Mouse (Mus musculus) frontal cortex, postnatal 10 days (tissue): ENCODE results near the gene Clec12b.

Experiments used
- DNase-seq, 2 experiments: peaks; one replicate each; pipeline ENCODE4 v3.0.0; 2022; ENCODE audit warnings: low spot score in 2 of 2, mixed read lengths in 1 of 2

The Clec12b gene

DNA sequence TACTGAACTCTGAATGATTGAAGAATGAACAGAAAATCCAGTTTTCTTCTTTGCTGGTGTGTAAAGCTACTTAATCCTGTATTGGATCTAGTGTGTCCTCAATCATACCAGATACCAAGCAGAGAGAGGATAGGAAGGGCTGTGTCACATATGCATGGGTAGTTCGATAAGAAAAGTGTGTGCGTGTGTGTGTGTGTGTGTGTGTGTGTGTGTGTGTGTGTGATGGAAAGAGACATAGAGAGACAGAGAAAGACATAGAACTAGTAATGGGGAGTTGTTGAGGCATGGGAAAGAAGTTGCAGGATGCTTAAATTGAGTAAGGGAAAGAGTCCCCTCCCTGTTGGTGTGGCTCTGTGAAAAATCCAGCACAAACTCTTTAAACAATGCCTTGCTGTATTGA, at the start of gene Clec12b:
Gene Clec12b, minus strand, starts transcription at position 101 of the 400 bp plus-strand sequence.
- no peak for DNase-seq

DNA sequence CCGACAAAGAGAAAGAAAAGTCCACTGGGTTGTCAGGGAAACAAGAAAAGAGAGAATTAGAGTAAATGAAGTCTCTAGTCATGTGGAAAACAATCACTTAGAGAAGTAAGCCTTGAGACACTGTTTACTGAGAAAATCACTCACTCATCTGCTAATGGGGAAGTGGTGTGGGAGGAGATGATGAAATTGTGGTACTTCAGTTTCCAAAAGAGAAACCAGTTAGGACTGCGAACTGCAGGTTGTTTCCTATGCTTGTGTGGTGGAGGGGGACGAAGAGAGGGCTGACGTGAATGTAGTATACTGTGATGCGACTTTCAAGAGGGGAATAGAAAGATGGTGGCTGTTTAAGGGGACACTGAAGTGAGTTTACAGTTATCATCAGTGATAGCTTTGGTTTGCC, 48.6 kb upstream of the Clec12b start:
- no peak for DNase-seq

DNA sequence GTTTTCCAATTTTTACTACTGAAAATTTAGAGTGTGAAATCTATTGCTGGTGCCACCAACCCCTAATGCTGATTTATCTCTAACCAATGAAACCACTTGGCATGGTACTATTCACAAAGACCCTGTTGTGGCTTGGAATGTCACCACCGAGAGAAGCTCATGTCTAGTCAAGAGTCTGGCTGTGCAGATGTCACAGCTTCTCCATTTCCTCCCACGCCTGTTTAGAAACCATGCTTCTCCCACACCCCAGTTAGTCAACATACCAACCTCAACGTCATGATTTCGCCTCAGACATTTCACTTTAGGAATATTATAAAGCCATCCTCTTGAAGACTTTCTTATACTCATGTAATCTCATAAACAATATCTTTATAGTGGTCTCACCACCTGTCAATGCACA, 41.6 kb upstream of the Clec12b start:
- no peak for DNase-seq

DNA sequence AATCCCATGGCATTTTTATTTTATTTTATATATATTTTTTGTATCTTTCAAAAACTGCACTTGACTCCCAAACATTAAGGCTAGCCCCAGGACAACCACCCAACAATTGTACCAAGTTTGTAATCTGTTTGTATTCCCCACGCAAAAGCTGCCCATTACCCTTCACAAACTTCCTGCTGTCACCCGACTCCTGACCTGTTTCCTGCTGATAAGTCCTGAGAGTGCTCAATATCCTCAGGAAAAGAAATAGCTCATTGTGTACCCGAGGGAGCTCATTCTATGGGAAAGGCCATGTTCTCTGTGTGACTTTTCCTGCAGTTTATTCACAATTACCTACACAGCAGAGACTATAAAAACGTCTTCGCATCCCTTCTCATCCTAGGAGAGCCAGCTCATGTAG, 40.1 kb upstream of the Clec12b start:
- DNase-seq, result no peak

DNA sequence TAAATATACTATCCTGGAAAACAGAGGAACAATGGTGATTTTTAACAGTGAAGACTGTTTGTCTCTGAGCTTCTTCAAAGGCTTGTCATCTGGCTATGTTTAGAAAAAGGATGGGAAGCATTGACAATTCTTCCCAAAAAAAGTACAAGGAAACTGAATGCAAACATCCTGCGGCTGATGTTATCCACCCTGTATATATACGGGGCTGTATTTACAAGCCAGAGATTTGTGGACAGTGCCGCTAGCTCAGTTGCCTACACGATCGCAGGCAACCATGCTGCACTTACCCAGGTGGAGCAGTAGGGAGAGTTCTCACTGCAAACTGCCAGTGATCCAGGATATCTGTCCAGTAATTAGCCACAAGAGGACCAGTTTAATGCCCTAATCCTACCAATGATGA, 39.5 kb upstream of the Clec12b start:
- no peak for DNase-seq

DNA sequence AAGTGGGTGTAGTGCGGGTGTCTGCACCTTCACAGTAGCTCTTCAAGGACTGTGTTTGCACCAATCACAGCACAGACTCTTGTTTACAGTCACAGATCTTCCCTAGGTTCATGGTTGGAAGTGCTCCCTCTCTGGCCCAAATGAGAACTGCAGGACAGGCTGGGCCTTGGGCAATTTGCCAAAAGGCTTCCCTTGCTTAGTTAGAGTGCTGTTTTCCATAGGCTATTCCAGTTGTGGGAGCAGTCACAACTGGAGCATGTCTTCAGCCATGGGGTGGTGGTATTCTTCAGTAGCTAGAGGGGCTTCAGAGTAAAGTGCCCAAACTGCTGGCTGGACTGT, 38.0 kb upstream of the Clec12b start:
- DNase-seq, result peak; percentile 40 to 54

DNA sequence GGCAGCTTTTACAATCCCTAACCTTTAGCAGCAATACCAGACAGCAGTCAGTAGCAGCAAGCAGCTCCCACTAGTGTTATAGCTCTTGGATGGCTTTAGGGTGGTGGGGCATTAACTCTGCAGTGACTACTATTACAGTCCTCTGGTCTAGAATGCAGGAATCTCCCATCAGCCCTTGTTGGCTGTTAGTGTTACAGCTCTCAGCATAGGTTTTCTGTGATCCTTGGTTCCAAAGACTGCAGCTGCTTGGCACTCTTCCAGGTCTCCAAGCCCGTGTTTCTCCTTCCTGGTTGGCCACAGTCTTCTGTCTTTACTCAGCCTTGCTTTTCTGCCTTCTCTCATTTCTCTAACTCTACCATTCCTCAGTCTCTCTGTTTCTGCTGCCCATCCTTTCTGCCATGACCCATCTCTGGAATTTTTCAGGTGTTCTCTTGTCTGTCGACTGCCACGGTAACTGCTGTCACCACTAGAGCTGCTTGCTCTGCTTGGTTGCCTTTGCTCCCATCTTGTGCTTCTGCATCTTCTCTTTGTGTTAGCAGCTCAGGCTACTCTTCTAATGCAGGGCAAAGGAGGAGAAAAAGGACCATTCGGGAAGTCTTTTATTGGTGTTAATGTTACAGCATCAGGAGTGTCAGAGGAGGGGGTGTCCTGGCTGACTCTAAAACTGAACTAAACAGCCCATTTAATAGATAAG, 37.5 kb upstream of the Clec12b start:
- DNase-seq, result no peak

GRCm38 (mm10) chr6:129422311-129422710, 36.6 kb upstream of the Clec12b start:
- no peak for DNase-seq

DNA sequence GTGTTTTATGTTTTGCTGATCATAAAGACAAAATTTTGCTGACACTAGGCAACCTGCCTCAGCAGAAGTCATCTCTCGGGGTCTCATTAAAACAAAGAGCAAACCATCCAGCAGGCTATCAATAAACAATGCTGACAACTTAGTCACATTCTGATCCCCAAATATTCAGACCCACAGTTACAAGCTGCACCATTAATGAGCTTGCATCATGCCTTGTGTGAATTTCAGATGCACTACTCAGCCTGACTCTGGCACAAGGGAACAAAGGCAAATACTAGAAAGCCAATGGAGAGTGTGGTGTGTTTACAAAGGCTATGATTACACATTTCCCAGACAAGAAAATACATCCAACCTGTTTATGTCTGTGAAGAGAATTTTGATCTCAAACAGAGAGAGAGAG, 28.5 kb upstream of the Clec12b start:
- no peak for DNase-seq

GRCm38 (mm10) chr6:129408562-129408961, 22.9 kb upstream of the Clec12b start, which contains the start of gene Clec9a:
Gene Clec9a (plus strand): TSS chr6:129408862.
- DNase-seq, result no peak

- DNase-seq, result no peak
Observed at GRCm38 (mm10) chr6:129407324-129407723, 21.6 kb upstream of the Clec12b start.

GRCm38 (mm10) chr6:129405999-129406398, 20.3 kb upstream of the Clec12b start:
- no peak for DNase-seq

DNA sequence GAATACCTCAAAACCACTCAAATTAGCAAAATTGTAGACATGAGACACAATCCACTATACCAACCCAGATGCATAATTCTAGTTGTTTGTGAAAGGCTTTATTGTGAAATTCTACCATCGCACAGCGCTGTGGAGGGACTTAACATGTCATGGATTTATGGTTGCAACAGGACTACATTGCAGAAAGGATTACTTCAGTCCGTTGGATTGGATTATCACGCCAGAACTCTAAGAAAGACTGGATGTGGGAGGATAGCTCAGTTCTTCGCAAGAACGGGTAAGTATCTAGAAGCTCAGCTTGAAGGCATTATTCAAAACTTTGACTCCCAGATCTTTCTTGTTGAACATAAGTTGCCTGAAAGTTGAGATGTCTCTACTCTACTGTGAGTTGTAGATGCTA, 17.7 kb upstream of the Clec12b start:
- no peak for DNase-seq

DNA sequence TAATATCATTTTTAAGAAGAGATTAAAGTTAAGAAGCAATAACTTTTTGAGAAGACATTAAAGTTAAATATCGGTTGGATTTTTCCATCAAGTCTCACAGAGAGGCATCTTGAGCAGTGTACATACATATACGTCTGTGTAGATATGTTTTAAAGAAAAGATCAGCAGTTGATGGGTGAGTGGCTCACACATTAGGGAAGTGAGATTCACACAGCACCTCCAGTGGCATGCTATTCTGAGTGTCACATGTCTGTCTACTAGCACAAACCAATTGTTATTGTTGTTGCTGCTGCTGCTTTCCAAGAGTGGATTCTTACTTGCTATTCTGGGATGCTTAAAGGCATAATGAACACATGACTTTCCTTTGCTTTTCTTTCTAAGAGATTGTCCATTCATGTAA, 16.7 kb upstream of the Clec12b start:
- DNase-seq, result no peak

DNA sequence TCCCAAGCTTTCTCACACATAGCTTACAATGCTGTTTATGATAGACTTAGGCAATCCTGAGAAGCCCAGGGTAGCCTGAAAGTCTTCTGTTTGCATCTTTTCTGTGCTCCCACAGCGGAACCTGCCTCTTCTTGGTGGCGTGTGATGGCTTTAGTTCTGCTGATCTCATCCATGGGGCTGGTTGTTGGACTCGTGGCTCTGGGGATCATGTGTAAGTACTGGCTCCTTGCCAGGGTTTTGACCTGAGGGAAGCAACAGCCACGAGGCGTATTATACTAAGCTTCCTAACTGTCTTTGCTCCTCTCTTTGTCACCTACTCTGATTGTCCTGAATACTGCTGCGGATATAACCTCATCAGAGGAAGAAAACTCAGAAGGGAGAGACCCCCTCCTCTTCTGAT, 14.3 kb upstream of the Clec12b start:
- no peak for DNase-seq

GRCm38 (mm10) chr6:129396997-129397396, 11.3 kb upstream of the Clec12b start, which contains the start of gene Clec1b:
Gene Clec1b (plus strand): TSS chr6:129397297.
- no peak for DNase-seq

DNA sequence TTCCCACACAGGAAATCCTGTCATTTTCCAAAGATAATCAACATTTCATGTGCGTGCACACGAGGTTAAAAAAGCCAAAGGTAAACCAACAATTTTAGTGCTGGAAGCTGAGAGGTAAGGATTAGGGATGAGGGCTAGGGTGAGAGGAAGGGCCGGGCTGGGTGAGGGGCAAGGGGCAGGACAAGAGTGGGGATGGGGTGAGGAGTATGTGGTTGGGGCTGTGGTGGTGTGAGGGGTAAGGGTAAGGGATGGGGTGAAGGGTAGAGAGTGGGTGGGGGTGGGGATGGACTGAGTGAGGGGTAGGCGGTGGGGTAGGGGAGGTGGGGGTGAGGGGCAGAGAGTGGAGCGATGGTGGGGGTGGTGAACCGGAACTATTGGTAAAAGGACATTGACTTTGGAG, 8.1 kb upstream of the Clec12b start:
- DNase-seq, result no peak

DNA sequence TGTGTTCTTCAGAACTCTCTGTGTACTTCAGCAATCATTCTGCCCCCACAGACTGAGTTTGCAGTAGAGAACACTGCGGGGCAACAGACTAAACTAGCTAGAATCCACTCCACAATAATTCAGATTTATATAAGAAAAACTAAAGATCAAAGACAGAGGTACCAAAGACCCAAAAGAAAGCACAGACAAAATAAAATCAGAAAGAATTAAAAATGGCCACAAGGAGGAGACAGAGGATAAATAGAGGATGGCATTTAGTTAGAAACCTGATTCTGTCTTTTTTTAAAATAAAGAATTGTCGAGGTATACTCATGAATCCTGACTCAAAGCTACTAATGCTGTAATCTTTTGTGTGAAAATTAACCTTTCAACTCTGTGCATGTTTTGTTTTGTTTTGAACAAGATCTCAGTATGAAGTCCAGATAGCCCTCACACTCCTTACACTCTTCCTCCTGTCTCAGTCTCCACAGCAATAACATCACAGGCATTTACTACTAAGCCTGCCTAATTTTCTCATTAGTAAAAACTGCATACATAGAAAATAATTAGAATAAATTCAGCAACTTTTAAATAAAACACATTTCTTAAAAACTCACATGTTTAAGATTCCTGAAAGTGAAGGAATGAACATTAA, 7.5 kb upstream of the Clec12b start:
- DNase-seq, result no peak

GRCm38 (mm10) chr6:129385000-129385399, 674 bp downstream of the Clec12b start:
- DNase-seq, result no peak

GRCm38 (mm10) chr6:129383466-129383865, 2.2 kb downstream of the Clec12b start:
- DNase-seq, result no peak

DNA sequence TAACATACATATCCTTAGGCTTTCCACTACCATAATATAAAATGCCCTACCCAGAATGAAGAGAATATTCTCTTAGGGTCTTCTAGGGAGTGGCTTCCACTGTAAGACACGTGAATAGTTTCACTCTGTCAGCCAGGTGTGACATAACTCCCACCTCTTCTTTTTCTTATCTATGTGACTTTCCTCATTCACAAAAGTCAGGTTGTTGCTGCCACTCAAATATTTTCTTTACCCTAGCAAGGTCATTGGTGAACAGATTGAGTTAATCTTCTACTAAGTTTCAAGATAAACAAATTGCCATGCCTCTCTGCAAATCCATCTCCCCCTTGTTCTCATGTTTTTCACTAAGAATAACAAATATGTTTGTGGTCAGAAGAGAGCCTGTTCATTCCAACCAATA, 3.9 kb downstream of the Clec12b start:
- no peak for DNase-seq

DNA sequence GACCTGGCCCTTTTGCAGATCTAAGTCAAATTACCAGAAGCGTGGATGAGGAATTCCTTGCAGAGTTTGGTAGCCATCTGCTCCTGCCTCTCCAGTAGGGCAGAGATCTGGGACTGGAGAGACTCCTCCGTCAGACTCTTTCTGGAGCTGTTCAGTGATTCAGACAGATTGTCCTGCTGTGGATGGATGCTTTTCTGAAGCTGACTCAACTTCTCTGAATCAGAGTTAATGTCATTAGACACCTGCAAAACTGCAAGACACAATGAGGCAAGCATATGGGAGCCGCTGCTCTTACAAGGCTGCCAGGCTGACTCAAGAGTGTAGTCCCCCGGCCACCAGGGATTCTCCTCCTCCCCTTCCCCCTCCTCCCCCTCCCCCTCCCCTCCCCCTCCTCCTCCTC, 5.2 kb downstream of the Clec12b start:
- no peak for DNase-seq

DNA sequence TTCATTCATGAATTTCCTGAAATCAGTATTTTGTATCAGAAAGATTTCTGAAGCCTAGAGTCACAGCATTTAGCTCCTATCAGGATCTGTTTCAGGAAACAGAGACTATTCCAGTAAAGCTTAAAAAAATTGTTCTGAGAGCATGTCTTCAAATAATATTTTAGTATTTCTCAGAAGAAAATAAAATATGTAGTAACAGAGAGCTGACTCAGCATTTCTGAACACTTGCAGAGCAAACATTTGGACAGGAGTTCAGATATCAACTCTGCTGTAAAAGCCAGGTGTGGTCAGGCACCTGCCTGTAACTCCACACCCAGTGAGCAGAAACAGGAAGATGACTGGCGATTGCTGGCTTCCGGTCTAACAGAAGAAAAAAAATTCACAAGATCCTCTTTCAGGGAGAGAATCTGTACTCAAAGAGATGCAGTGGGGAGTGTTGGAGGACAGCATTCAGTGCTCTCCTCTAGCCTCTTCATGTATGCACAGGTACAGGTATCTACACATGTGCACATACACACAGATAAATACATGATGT, 10.7 kb downstream of the Clec12b start:
- DNase-seq, result no peak
